Mouse (Mus musculus): ENCODE data around the gene Fas.

Gene Fas

DNA sequence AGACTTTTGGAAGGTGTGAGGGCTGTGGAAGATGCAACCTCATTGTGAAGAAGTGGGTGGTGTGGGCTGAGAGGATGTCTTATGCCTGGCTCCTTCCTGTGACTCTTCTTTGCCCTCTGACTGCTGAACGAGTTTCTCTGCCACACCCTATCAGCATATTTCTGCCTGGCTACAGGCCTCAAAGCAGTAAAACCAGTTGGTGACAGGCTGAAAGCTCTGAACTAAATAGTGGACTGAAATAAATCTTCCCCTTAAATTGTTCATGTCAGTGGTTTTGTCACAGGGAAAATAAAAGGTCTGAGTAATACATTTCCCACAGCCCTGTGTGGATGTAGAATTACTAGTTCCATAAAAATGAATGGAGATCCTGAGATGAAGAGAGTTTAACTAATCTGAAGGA is 79.1 kb downstream of the Fas start:
- DNase-seq (ENCODE audit: low spot score) = no peak

DNA sequence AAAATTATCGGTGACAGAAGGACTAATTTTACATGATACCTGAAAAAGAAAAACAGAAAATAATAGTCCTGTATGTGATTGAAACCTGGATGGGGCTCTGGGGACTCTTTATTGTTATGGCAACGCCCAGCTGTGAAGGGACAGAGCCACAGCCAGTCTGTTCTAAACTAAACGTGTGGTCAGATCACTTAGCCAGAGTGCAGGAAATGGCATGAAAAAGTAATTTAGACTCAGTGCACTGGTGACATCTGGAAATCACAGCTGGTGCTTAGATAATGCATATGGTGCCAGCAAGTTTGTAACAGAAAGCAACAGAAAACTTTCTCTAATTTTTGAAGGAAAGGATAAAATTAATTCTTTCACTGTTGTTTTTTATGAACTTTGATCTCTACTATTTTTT is 79.9 kb downstream of the Fas start:
- no peak for DNase-seq (ENCODE audit: low spot score)

Measured in adipocyte (in vitro differentiated cells).